Mouse (Mus musculus) heart, adult 11 months (tissue): ENCODE measurements at regions not wholly inside any gene's neighbourhood (a gene's known extent, or its start where the extent isn't known, plus 50 kb on each side); places are given as distances from the start of the nearest gene placed in this dataset.
"Not testable (repeated sequence)": the region's sequence is repeated elsewhere in the genome, so short reads cannot be mapped to it uniquely, and the experiment has no call there.

Source experiments
- DNase-seq: peaks from one replicate; pipeline ENCODE4 v3.0.0; 2022

GRCm38 (mm10) chr6:22506871-22507270 is 150.8 kb upstream of the Fam3c start:
- DNase-seq = peak; percentile 93

DNA sequence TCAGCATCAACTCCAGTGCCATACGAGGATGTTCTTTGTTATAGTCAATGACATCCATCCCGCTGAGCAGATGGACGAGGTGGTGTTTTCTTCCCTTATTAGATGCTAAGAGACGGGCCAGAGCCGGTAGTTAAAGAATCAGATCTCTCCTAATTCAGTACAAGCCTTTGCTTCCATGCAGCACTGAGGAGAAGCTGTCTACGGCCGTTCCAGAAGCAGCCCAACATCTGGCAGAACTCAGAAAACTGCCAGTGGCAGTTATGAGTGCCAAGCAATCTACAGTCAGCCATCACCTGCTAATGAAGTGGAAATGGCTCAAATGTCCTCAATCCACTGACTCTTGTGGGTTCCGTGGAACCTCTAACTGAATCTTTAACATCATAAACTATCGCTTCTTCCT is 141.3 kb upstream of the Fam3c start:
- DNase-seq = no peak

DNA sequence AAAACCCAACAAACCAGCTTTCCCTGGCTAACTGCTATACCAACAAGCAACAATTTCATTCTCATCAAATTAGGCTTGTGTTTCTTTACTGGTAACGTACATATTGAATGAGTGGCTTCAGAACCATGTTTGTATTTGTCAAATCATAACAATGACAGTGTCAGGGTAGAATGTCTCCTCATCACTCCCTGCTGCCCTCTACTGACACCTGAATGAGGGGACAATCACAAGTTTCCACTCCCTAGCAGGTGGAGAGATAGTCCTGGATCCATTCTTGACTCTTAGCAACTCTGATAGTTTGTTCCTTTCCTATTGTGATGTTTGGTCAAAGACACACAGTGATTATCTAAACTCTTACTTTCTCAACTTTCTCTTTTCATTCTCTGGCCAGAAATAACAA is 140.4 kb upstream of the Fam3c start:
- no peak for DNase-seq

GRCm38 (mm10) chr6:22493632-22494260 is 137.7 kb upstream of the Fam3c start:
- peak; percentile 88 for DNase-seq

- no peak for DNase-seq
Observed at GRCm38 (mm10) chr6:22492896-22493295, 136.9 kb upstream of the Fam3c start.

- DNase-seq = no peak
Observed at GRCm38 (mm10) chr6:22490762-22491161, 134.7 kb upstream of the Fam3c start.

- DNase-seq = no peak
Observed at GRCm38 (mm10) chr6:22487467-22487866, 131.4 kb upstream of the Fam3c start.

GRCm38 (mm10) chr6:22485828-22486518 is 129.9 kb upstream of the Fam3c start:
- no peak for DNase-seq

DNA sequence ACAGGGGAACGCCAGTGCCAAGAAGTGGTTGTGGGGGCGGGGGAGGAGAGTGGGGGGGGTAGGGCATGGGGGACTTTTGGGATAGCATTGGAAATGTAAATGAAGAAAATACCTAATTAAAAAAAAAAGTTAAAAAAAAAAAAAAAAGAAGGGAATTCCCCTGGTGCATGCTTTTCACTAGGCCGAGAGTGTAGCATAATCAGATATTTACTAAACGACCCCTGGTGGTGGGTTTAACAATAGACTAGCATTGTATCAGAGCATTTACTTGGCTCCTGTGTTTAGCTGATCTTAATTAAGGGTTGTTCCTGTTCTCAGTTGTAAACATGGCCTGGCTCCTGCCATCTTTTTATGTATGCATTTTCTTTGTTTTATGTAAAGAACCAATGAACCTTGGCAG is 126.2 kb upstream of the Fam3c start:
- DNase-seq = not testable (repeated sequence)

DNA sequence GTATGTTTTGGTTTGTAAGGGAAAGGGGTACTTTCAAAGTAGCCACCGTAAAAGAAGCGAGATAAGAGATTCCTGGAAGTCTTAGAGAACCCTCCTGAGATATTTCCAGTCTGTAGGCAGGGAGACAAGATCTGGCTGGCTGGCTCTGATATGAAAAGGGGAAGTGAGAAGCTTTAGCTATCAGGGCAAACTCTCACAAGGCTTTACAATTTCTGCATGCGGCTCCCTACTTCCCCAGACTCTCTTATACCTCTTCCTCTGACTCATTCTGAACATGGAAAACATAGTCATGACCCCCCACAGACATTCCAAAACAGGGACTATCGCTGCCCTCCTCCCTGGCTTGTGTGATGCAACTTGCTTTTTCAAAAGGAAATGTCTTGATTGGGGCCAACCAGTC is 118.6 kb upstream of the Fam3c start:
- peak; percentile 88 for DNase-seq

DNA sequence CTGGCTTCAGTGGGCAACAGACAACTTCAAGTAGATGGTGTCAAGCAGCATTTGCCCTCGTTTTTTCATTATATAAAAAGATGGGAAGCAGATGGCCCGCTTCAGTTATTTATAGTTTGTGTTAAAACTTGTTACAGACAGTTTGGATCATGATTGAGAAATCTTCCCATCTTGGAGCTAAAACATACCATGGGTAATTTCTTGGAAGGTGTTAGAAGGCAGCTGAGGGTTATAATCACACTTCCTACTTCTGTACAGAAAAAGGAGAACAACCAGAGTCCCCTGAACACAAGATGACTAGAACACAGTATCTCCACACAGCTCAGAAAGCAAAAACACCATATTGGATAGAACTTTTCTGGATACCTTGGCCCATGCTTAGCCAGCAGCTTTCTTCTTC is 118.0 kb upstream of the Fam3c start:
- DNase-seq = no peak

- DNase-seq = not testable (repeated sequence)
Observed at GRCm38 (mm10) chr6:22472400-22472799, 116.4 kb upstream of the Fam3c start.

DNA sequence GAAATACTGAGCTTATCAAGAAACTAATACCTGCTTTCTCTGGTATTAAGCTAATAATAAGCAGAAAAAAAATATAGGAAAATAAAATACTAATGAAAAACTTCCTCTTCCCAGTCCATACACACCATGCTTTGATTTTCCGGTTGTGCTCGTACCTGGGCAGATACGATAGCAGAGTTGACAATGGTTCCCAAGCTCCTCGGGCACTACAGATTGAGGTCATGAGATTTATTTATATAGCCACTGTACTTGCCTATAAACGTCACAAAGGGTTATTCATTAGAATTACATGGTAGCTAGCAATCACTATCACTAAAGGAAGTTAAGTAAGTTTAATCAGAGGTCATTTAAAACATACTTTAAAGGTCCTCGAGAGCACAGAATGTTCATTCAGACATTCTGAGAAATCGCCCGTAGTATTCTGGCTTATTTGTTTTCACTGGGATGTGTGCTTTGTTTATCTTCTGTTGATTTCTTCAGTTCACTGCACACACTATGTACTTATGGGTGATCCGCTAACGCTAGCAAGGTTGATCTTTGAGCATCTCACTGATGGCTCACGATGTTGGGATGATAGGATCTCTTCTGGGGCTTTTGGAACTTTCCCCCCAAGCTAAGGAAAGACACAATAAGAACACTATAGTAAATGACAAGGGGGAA is 111.4 kb upstream of the Fam3c start:
- DNase-seq = no peak

GRCm38 (mm10) chr6:22465926-22466325 is 109.9 kb upstream of the Fam3c start:
- no peak for DNase-seq

- peak; percentile 88 for DNase-seq
Observed at GRCm38 (mm10) chr6:22459440-22460016, 103.5 kb upstream of the Fam3c start.

DNA sequence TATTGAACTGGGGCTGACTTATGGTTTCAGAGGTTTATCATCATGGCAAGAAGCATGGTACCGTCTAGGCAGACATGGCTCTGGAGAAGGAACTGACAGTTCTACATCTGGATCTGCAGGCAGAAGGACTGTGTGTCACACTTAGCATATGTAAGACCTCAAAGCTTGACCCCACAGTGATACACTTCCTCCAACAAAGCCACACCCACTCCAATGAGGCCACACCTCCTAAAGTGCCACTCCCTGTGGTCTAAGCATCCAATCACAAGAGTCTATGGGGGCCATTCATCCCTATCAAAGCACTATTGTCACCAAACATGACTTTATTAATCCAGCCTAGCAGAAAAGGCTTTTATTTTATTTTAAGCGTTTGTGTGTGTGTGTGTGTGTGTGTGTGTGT is 96.2 kb upstream of the Fam3c start:
- DNase-seq = no peak

- DNase-seq = no peak
Observed at GRCm38 (mm10) chr6:22450501-22450900, 94.5 kb upstream of the Fam3c start.

- no peak for DNase-seq
Observed at GRCm38 (mm10) chr6:22448906-22449305, 92.9 kb upstream of the Fam3c start.

DNA sequence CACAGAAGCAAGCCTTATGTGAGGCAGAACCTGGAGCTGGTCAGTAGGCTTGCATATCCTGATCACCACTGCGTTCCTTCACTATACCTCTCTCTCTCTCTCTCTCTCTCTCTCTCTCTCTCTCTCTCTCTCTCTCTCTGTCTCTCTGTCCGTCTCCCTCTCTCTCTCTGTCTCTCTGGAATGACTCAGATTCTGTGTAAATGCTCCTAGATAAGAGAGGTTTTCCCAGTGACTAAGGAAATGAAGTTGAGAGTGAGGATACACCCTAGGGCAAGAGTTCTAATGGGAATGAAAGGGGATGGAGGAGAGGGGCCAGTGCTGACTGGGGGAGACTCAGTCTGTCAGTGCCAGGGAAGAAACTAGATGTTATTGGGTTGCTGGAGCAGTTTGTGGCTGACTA is 91.6 kb upstream of the Fam3c start:
- DNase-seq = no peak

DNA sequence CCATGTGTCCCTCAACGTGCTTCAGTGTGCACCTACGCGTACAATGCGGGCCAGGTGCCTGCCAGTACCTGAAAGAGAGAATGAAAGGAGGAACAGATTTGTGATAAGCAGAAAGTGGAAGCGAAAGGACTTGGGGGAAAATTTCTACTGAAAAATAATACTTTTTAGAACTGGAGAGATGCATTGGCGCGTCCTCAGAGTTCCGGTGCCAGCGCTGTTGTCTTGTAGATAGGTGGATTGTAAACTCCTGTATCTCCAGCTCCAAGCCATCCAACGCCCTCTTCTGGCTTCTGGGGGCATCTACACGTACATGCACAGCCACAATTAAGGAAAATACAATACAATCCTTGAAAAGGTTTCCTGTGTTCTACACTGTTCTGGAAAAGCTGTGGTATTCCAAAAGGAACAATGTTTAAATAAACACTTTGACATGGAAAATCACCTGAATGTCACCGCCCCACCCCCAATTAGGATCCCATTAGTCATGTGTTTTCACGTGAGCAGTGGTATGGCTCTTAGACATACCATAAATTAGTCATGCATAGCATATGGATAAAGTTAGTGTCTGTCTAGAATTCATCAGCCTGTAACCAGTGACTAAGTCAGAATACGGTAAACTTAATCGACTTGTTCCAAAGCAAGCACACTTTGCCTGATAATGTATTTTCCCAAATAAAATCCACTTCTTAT is 90.7 kb upstream of the Fam3c start:
- DNase-seq = no peak

GRCm38 (mm10) chr6:22444856-22445255 is 88.8 kb upstream of the Fam3c start:
- not testable (repeated sequence) for DNase-seq

GRCm38 (mm10) chr6:22444220-22444619 is 88.2 kb upstream of the Fam3c start:
- no peak for DNase-seq

GRCm38 (mm10) chr6:22443573-22443972 is 87.5 kb upstream of the Fam3c start:
- no peak for DNase-seq
